Mouse (Mus musculus) lung, embryonic 16.5 days (tissue): ENCODE measurements around the gene Rasgrp2. TPM values are rescaled to one million over a fixed set of nuclear protein-coding genes. Genes with fewer than 3 reads are reported as not detected.

Source experiments
- ATAC-seq: fragments of 200-750 bp; cut with Nextera tagmentation; 2 replicates; pipeline ENCODE4 v1.8.0; 2017; ENCODE audit warnings: low read depth, mild to moderate bottlenecking, moderate library complexity
- H3K27ac ChIP-seq: fragments of 300-500 bp; sonication (generic); 2 replicates; pipeline ENCODE4 v1.5.1; 2014; ENCODE audit warnings: mild to moderate bottlenecking, control low read depth, low read length
- H3K27me3 ChIP-seq: fragments of 300-500 bp; sonication (generic); 2 replicates; pipeline ENCODE4 v1.6.1; 2014; ENCODE audit warnings: low read depth, low read length, mixed read lengths; ENCODE audit not compliant: control insufficient read depth, insufficient read depth
- H3K36me3 ChIP-seq: fragments of 300-500 bp; sonication (generic); 2 replicates; pipeline ENCODE4 v1.6.1; 2014; ENCODE audit warnings: low read length; ENCODE audit not compliant: control insufficient read depth, insufficient read depth
- H3K4me1 ChIP-seq: fragments of 300-500 bp; sonication (generic); replicated peaks from 2 replicates; pipeline ENCODE4 v1.6.1; 2014; ENCODE audit warnings: low read length, mixed read lengths; ENCODE audit not compliant: control insufficient read depth, insufficient read depth
- H3K4me2 ChIP-seq: fragments of 300-500 bp; sonication (generic); 2 replicates; pipeline ENCODE4 v1.6.1; 2014; ENCODE audit warnings: low read depth, low read length, control low read depth
- H3K4me3 ChIP-seq: fragments of 300-500 bp; sonication (generic); 2 replicates; pipeline ENCODE4 v1.5.1; 2014; ENCODE audit warnings: mild to moderate bottlenecking, low read length, control low read depth
- H3K9ac ChIP-seq: fragments of 300-500 bp; sonication (generic); 2 replicates; pipeline ENCODE4 v1.6.1; 2014; ENCODE audit warnings: low read length, control low read depth
- H3K9me3 ChIP-seq: fragments of 300-500 bp; sonication (generic); 2 replicates; pipeline ENCODE4 v1.6.1; 2016; ENCODE audit warnings: low read length; ENCODE audit not compliant: control insufficient read depth
- WGBS: fragments of 180-500 bp; shearing (Covaris S2); extraction: QIAGEN DNeasy Blood & Tissue Kit; methylation state at CpG from one replicate; pipeline ENCODE4 v1.1.7; 2014; 5-methylcytosine and 5-hydroxymethylcytosine counted together
- polyA plus RNA-seq: library from polyadenylated mRNA; unstranded; fragments of >200 nt; fragmentation: Nextera tagmentation; extraction: Ambion mirVana; gene quantifications from 2 replicates; pipeline ENCODE4 v1.2.1, GENCODE M21; 2015

Gene Rasgrp2
- polyA plus RNA-seq, 1 experiment from 2014 or later = 93.7 TPM

- H3K4me1 ChIP-seq = peaks cover 13% of the 10 kb centered on the region
- peaks cover 56% of the 10 kb centered on the region for H3K27me3 ChIP-seq
- no peaks in the 10 kb centered on the region for H3K9me3 ChIP-seq
- H3K4me2 ChIP-seq = peak overlapping the region; percentile 46
- no peak overlapping the region for H3K27ac ChIP-seq
- H3K4me3 ChIP-seq = peak overlapping the region; percentile 30
- H3K36me3 ChIP-seq = no peaks in the 10 kb centered on the region
- H3K9ac ChIP-seq = no peak overlapping the region
- ATAC-seq = peak; percentile 41; the same call in 1 of the 2 replicates
- WGBS = under 1% methylated on average over 60 of the region's 60 CpGs
Observed at GRCm38 (mm10) chr19:6428501-6429200, 29.5 kb downstream of the Rasgrp2 start.

GRCm38 (mm10) chr19:6443016-6443415 lies 43.9 kb downstream of the Rasgrp2 start:
- Histone ChIP-seq H3K4me2 (no peak overlapping the region), H3K9me3 (no peaks in the 10 kb centered on the region), H3K9ac (no peak overlapping the region), H3K4me3 (no peak overlapping the region), H3K4me1 (peaks cover 2% of the 10 kb centered on the region), H3K36me3 (no peaks in the 10 kb centered on the region), H3K27ac (no peak overlapping the region), H3K27me3 (no peaks in the 10 kb centered on the region)
- no peak for ATAC-seq
- WGBS = 58% methylated on average over 10 of the region's 10 CpGs

- H3K27ac ChIP-seq = no peak overlapping the region
- H3K9ac ChIP-seq = no peak overlapping the region
- ATAC-seq = no peak
- no peak overlapping the region for H3K4me2 ChIP-seq
- H3K9me3 ChIP-seq = no peaks in the 10 kb centered on the region
- H3K4me3 ChIP-seq = no peak overlapping the region
- H3K27me3 ChIP-seq = no peaks in the 10 kb centered on the region
- H3K4me1 ChIP-seq = peaks cover 6% of the 10 kb centered on the region
- H3K36me3 ChIP-seq = no peaks in the 10 kb centered on the region
- 51% methylated on average over 10 of the region's 10 CpGs for WGBS
Observed at GRCm38 (mm10) chr19:6445761-6446423, 46.8 kb downstream of the Rasgrp2 start.

GRCm38 (mm10) chr19:6446736-6447437 lies 47.7 kb downstream of the Rasgrp2 start:
- Histone ChIP-seq H3K27me3 (no peaks in the 10 kb centered on the region), H3K36me3 (no peaks in the 10 kb centered on the region), H3K4me1 (peaks cover 11% of the 10 kb centered on the region), H3K9ac (no peak overlapping the region), H3K4me3 (no peak overlapping the region), H3K4me2 (no peak overlapping the region), H3K9me3 (no peaks in the 10 kb centered on the region), H3K27ac (no peak overlapping the region)
- WGBS = 44% methylated on average over 7 of the region's 7 CpGs
- no peak for ATAC-seq

GRCm38 (mm10) chr19:6448752-6449151 lies 49.6 kb downstream of the Rasgrp2 start:
- Histone ChIP-seq H3K9me3 (no peaks in the 10 kb centered on the region), H3K27ac (no peak overlapping the region), H3K4me1 (peaks cover 14% of the 10 kb centered on the region), H3K9ac (no peak overlapping the region), H3K36me3 (no peaks in the 10 kb centered on the region), H3K4me3 (no peak overlapping the region), H3K4me2 (0 out of 2 replicates have a peak overlapping the region, but pooled peaks have one; percentile 53), H3K27me3 (no peaks in the 10 kb centered on the region)
- no peak for ATAC-seq
- 30% methylated on average over 5 of the region's 5 CpGs for WGBS

GRCm38 (mm10) chr19:6449841-6450240 lies 50.7 kb downstream of the Rasgrp2 start:
- H3K36me3 ChIP-seq = no peaks in the 10 kb centered on the region
- no peak for ATAC-seq
- no peak overlapping the region for H3K27ac ChIP-seq
- H3K9ac ChIP-seq = no peak overlapping the region
- peaks cover 14% of the 10 kb centered on the region for H3K4me1 ChIP-seq
- H3K9me3 ChIP-seq = no peaks in the 10 kb centered on the region
- H3K4me3 ChIP-seq = no peak overlapping the region
- 63% methylated on average over 7 of the region's 7 CpGs for WGBS
- H3K27me3 ChIP-seq = no peaks in the 10 kb centered on the region
- H3K4me2 ChIP-seq = no peak overlapping the region

GRCm38 (mm10) chr19:6452030-6452494 lies 52.9 kb downstream of the Rasgrp2 start:
- no peaks in the 10 kb centered on the region for H3K9me3 ChIP-seq
- H3K4me3 ChIP-seq = no peak overlapping the region
- 12% methylated on average over 6 of the region's 6 CpGs for WGBS
- peak overlapping the region; percentile 82 for H3K27ac ChIP-seq
- peak; percentile 93 for ATAC-seq
- H3K4me2 ChIP-seq = no peak overlapping the region
- H3K4me1 ChIP-seq = peaks cover 14% of the 10 kb centered on the region
- no peak overlapping the region for H3K9ac ChIP-seq
- no peaks in the 10 kb centered on the region for H3K27me3 ChIP-seq
- no peaks in the 10 kb centered on the region for H3K36me3 ChIP-seq

- H3K9me3 ChIP-seq = no peaks in the 10 kb centered on the region
- WGBS = 46% methylated on average over 9 of the region's 9 CpGs
- H3K27me3 ChIP-seq = no peaks in the 10 kb centered on the region
- peaks cover 14% of the 10 kb centered on the region for H3K4me1 ChIP-seq
- H3K4me3 ChIP-seq = no peak overlapping the region
- no peak for ATAC-seq
- no peak overlapping the region for H3K4me2 ChIP-seq
- no peaks in the 10 kb centered on the region for H3K36me3 ChIP-seq
- no peak overlapping the region for H3K27ac ChIP-seq
- no peak overlapping the region for H3K9ac ChIP-seq
Observed at GRCm38 (mm10) chr19:6452672-6453310, 53.7 kb downstream of the Rasgrp2 start.

- Histone ChIP-seq H3K9me3 (no peaks in the 10 kb centered on the region), H3K4me3 (no peak overlapping the region), H3K27ac (no peak overlapping the region), H3K4me1 (peaks cover 8% of the 10 kb centered on the region), H3K9ac (no peak overlapping the region), H3K27me3 (no peaks in the 10 kb centered on the region), H3K36me3 (no peaks in the 10 kb centered on the region), H3K4me2 (no peak overlapping the region)
- 74% methylated on average over 8 of the region's 8 CpGs for WGBS
- ATAC-seq = no peak
Observed at GRCm38 (mm10) chr19:6453349-6453748, 54.2 kb downstream of the Rasgrp2 start.
